Mouse (Mus musculus) inflammation-experienced regulatory T-cells, adult 16 weeks (primary cell): ENCODE data around the gene Kiz. TPM values are rescaled to one million over a fixed set of nuclear protein-coding genes. Genes with fewer than 3 reads are reported as not detected.

Source experiments
- polyA plus RNA-seq: library from polyadenylated mRNA; unstranded; fragments of 100-300 nt; shearing (Covaris generic); gene quantifications from one replicate; pipeline ENCODE4 v1.2.1, GENCODE M21; 2017

Gene Kiz
- polyA plus RNA-seq: 24.2 TPM

DNA sequence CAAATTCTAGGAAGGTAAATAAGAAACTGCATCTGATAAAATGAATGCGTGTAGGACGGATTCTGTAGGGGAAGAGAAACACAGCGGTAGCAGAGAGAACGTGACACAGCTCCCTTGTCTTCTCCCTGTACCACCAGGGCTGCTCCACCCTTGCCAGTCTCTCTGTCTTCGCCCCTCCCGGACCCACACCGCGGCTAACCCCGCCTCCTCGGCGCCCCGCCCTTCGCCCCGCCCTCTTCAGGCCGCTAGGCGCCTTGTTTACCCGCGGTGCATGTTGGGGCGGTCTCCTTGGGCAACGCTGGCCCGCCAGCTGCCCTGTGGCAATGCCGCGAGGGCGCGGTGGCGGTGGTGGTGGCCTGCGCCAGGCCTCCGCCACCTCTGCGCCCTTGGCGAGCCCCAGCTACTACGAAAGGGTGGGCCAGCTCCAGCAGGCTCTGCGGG, at the start of gene Kiz:
Gene Kiz, plus strand, starts transcription at position 266 of the 441 bp plus-strand sequence.

DNA sequence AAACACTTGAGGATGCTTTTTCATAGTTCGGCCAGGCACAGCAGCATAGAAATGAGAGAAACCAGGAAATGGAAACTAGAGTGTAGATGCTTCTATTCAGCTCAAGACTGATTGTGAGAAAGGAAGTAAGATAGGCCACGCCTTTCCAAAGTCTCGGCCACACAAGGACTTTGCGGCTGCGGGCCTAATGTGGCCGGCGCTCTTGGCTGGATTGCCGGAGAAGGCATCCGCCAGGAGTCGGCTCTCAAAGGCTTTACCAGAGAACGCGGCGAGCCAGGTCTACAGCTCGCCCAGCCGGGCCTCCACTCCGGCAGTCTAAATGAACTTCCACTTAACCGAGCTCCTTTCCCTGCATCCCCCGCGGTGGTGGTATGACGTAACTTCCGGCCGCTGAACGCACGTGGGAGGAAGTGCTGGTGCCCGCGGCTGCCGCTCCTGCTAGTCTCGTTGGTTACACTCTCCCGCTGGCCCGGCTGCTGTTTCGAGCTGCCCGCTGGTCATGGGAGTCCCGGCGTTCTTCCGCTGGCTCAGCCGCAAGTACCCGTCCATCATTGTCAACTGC, 157.0 kb downstream of the Kiz start, which contains the start of gene Xrn2:
Gene Xrn2, plus strand, starts transcription at position 374 of the 562 bp plus-strand sequence.

Other genes with a start within 250 kb of the Kiz start
- 178 TPM for gene Xrn2, start 157.1 kb downstream of the Kiz start, polyA plus RNA-seq
- gene Nkx2-4, start 229.6 kb downstream of the Kiz start, polyA plus RNA-seq: not detected